Mouse (Mus musculus) C2C12 (cell line): Measurements from ENCODE around the gene Anapc13. TPM values are rescaled to one million over a fixed set of nuclear protein-coding genes. Genes with fewer than 3 reads are reported as not detected.

Experiments
- H3K27me3 ChIP-seq: one replicate; pipeline ENCODE4 v1.6.1; 2011; ENCODE audit not compliant: control insufficient read depth, insufficient read depth, insufficient read length
- H3K36me3 ChIP-seq: one replicate; pipeline ENCODE4 v1.6.1; 2011; ENCODE audit not compliant: control insufficient read depth, insufficient read depth
- H3K4me3 ChIP-seq: one replicate; pipeline ENCODE4 v1.5.1; 2011; ENCODE audit warnings: mild to moderate bottlenecking, control low read depth; ENCODE audit not compliant: poor library complexity, insufficient read depth, severe bottlenecking
- H3K79me2 ChIP-seq: one replicate; pipeline ENCODE4 v1.6.1; 2011; ENCODE audit not compliant: control insufficient read depth, insufficient read depth
- H3K79me3 ChIP-seq: one replicate; pipeline ENCODE4 v1.6.1; 2011; ENCODE audit warnings: low read depth, control low read depth
- H3ac ChIP-seq: one replicate; pipeline ENCODE3; 2011; ENCODE audit warnings: low read depth; ENCODE audit not compliant: control insufficient read depth, insufficient read length
- CEBPB ChIP-seq: IDR thresholded peaks from one replicate; pipeline ENCODE4 v1.6.1; 2011; ENCODE audit warnings: low read depth, mild to moderate bottlenecking, control low read depth, moderate library complexity
- CTCF ChIP-seq: IDR thresholded peaks from one replicate; pipeline ENCODE4 v1.5.1; 2011; ENCODE audit not compliant: control insufficient read depth, insufficient read depth, insufficient read length
- FOSL1 ChIP-seq: IDR thresholded peaks from one replicate; pipeline ENCODE4 v1.8.0; 2011; ENCODE audit warnings: mild to moderate bottlenecking, low read length; ENCODE audit not compliant: poor library complexity, insufficient read depth, severe bottlenecking
- MAX ChIP-seq: IDR thresholded peaks from one replicate; pipeline ENCODE4 v1.6.1; 2011; ENCODE audit warnings: mild to moderate bottlenecking, control low read depth
- MYOD1 ChIP-seq: IDR thresholded peaks from one replicate; pipeline ENCODE4 v1.6.1; 2011; ENCODE audit warnings: low read depth; ENCODE audit not compliant: control insufficient read depth, insufficient read length
- MYOG ChIP-seq: IDR thresholded peaks from one replicate; pipeline ENCODE4 v1.6.1; 2011; ENCODE audit not compliant: control insufficient read depth, insufficient read length; ENCODE audit errors: extremely low read depth
- USF1 ChIP-seq: IDR thresholded peaks from one replicate; pipeline ENCODE4 v1.6.1; 2011; ENCODE audit warnings: low read depth, mild to moderate bottlenecking, control low read depth, moderate library complexity
- polyA plus RNA-seq: library from polyadenylated mRNA; unstranded; fragments of >200 nt; fragmentation: generic; extraction: Trizol; gene quantifications from one replicate; pipeline ENCODE4 v1.2.1, GENCODE M21; 2012; ENCODE audit warnings: missing spikeins

Anapc13 gene
- polyA plus RNA-seq, 1 experiment: 136 TPM

GRCm38 (mm10) chr9:102675922-102676321, 49.8 kb downstream of the Anapc13 start:
- no peak overlapping the region for H3ac ChIP-seq
- H3K79me3 ChIP-seq: no peaks in the 10 kb centered on the region
- H3K79me2 ChIP-seq: no peaks in the 10 kb centered on the region
- no peaks in the 10 kb centered on the region for H3K27me3 ChIP-seq
- no peak overlapping the region for H3K4me3 ChIP-seq
- no peaks in the 10 kb centered on the region for H3K36me3 ChIP-seq
- TF ChIP-seq CEBPB: no peak
- no peak for TF ChIP-seq MAX
- no peak for TF ChIP-seq CTCF
- TF ChIP-seq USF1: no peak
- TF ChIP-seq FOSL1: no peak
- TF ChIP-seq MYOG: no peak
- TF ChIP-seq MYOD1: no peak

- Histone ChIP-seq H3K79me3 (no peaks in the 10 kb centered on the region), H3K4me3 (no peak overlapping the region), H3K27me3 (no peaks in the 10 kb centered on the region), H3ac (no peak overlapping the region), H3K36me3 (no peaks in the 10 kb centered on the region), H3K79me2 (no peaks in the 10 kb centered on the region)
- no peak for TF ChIP-seq MYOD1
- no peak for TF ChIP-seq MAX
- TF ChIP-seq CTCF: no peak
- TF ChIP-seq FOSL1: no peak
- TF ChIP-seq USF1: no peak
- TF ChIP-seq CEBPB: no peak
- no peak for TF ChIP-seq MYOG
These were observed 55.4 kb downstream of the Anapc13 start for GRCm38 (mm10) chr9:102681470-102681869.

Other genes with a start within 250 kb of the Anapc13 start
- gene Ky, start 120.5 kb upstream of the Anapc13 start, polyA plus RNA-seq: not detected
- 9.4 TPM for gene Cep63, start 238 bp downstream of the Anapc13 start, polyA plus RNA-seq
- 61.0 TPM for gene Amotl2, start 90.4 kb downstream of the Anapc13 start, polyA plus RNA-seq
- gene Ryk, start 208.6 kb downstream of the Anapc13 start, polyA plus RNA-seq: 68.4 TPM